Mouse (Mus musculus): ENCODE measurements around the gene Kcnma1.

- TF ChIP-seq POLR2A (IDR thresholded peaks at IDR 0.05; ENCODE audit: control insufficient read depth, extremely low read depth, insufficient read depth, low read length, poor library complexity), result no peak
- no peak for TF ChIP-seq CTCF (IDR thresholded peaks at IDR 0.05; ENCODE audit: borderline replicate concordance, control insufficient read depth, extremely low read depth, insufficient read depth, low read length, poor library complexity)
Observed at GRCm38 (mm10) chr14:23719246-23719645, 295.0 kb downstream of the Kcnma1 start.
